Mouse (Mus musculus) effector memory CD4-positive, alpha-beta T cell, adult 7 months (primary cell): ENCODE measurements around the gene Shc3. TPM values are rescaled to one million over a fixed set of nuclear protein-coding genes. Genes with fewer than 3 reads are reported as not detected.

Experiments
- polyA plus RNA-seq: library from polyadenylated mRNA; unstranded; fragments of 100-300 nt; shearing (Covaris generic); gene quantifications from one replicate; pipeline ENCODE4 v1.2.1, GENCODE M21; 2017

Gene Shc3
- polyA plus RNA-seq: 0.23 TPM

GRCm38 (mm10) chr13:51568911-51569684 is at the start of gene Shc3:
TSS of gene Shc3 (minus strand) at chr13:51569419.

DNA sequence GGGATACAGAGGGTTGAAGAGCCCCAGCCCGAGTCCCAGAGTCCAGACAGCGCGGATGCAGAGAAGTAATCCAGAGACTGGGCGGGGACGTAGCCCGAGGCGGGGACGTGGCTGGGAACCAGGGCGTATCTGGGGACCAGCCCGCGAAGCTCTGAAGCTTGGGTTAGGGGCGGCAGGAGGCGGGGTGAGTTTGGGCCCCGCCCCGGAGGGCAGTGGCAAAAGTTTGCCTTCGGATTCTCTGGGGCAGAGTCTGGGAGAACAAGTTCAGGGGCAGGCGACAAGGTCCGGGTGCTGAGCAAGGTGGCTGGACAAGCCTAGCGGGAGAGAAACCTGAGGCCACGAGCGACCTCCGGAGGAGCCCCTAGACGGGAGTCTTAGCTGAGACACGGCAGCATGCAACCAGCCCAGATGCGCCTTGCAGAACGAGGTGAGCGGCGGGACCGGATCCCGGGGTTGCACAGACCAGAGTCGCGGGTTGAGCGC is 160.7 kb downstream of the Shc3 start, which contains the start of gene S1pr3:
S1pr3 (plus strand) TSS at position 121 of the 483 bp plus-strand sequence.

Other genes with a start within 250 kb of the Shc3 start
- not detected for gene S1pr3, start 160.8 kb downstream of the Shc3 start, polyA plus RNA-seq
- 212 TPM for gene Cks2, start 75.8 kb upstream of the Shc3 start, polyA plus RNA-seq
- gene Secisbp2, start 82.3 kb upstream of the Shc3 start, polyA plus RNA-seq: 42.6 TPM
- gene Sema4d, start 224.3 kb upstream of the Shc3 start, polyA plus RNA-seq: 156 TPM